Mouse (Mus musculus) lung, embryonic 15.5 days (tissue): ENCODE data around the gene Ppp2r1b. TPM values are rescaled to one million over a fixed set of nuclear protein-coding genes. Genes with fewer than 3 reads are reported as not detected.

Experiments
- ATAC-seq: fragments of 200-750 bp; cut with Nextera tagmentation; 2 replicates; pipeline ENCODE4 v1.8.0; 2017; ENCODE audit warnings: moderate number of reproducible peaks, borderline replicate concordance; ENCODE audit not compliant: low FRiP score, low TSS enrichment; ENCODE audit errors: extremely low read depth
- H3K27ac ChIP-seq: fragments of 300-500 bp; sonication (generic); 2 replicates; pipeline ENCODE4 v1.5.1; 2015; ENCODE audit warnings: moderate library complexity, mild to moderate bottlenecking, inconsistent platforms
- H3K27me3 ChIP-seq: fragments of 300-500 bp; sonication (generic); 2 replicates; pipeline ENCODE4 v1.6.1; 2015; ENCODE audit warnings: inconsistent platforms
- H3K36me3 ChIP-seq: fragments of 300-500 bp; sonication (generic); 2 replicates; pipeline ENCODE4 v1.6.1; 2015; ENCODE audit warnings: inconsistent platforms
- H3K4me1 ChIP-seq: fragments of 300-500 bp; sonication (generic); 2 replicates; pipeline ENCODE4 v1.6.1; 2015; ENCODE audit warnings: inconsistent platforms
- H3K4me2 ChIP-seq: fragments of 300-500 bp; sonication (generic); 2 replicates; pipeline ENCODE4 v1.6.1; 2015; ENCODE audit warnings: inconsistent platforms, mild to moderate bottlenecking, moderate library complexity
- H3K4me3 ChIP-seq: fragments of 300-500 bp; sonication (generic); 2 replicates; pipeline ENCODE4 v1.5.1; 2015; ENCODE audit warnings: mild to moderate bottlenecking, inconsistent platforms
- H3K9ac ChIP-seq: fragments of 300-500 bp; sonication (generic); 2 replicates; pipeline ENCODE4 v1.6.1; 2015; ENCODE audit warnings: inconsistent platforms
- H3K9me3 ChIP-seq: fragments of 300-500 bp; sonication (generic); 2 replicates; pipeline ENCODE4 v1.6.1; 2016; ENCODE audit warnings: inconsistent platforms
- WGBS: fragments of 180-500 bp; shearing (Covaris S2); methylation state at CpG from one replicate; pipeline ENCODE4 v1.1.7; 2015; 5-methylcytosine and 5-hydroxymethylcytosine counted together
- polyA plus RNA-seq: library from polyadenylated mRNA; unstranded; fragments of >200 nt; fragmentation: Nextera tagmentation; extraction: Ambion mirVana; gene quantifications from 2 replicates; pipeline ENCODE4 v1.2.1, GENCODE M21; 2015

The Ppp2r1b gene
- polyA plus RNA-seq, 1 experiment from 2014 or later: 66.1 TPM

GRCm38 (mm10) chr9:50855133-50855766, 10.1 kb downstream of the Ppp2r1b start:
- Histone ChIP-seq H3K36me3 (peaks cover 12% of the 10 kb centered on the region; the same call in 1 of the 2 replicates), H3K27me3 (no peaks in the 10 kb centered on the region), H3K4me3 (no peak overlapping the region), H3K4me2 (no peak overlapping the region), H3K4me1 (peaks cover 33% of the 10 kb centered on the region), H3K9ac (no peak overlapping the region), H3K9me3 (no peaks in the 10 kb centered on the region), H3K27ac (no peak overlapping the region)
- ATAC-seq: no peak
- 90% methylated on average over 5 of the region's 5 CpGs for WGBS

- Histone ChIP-seq H3K27me3 (no peaks in the 10 kb centered on the region), H3K27ac (peak overlapping the region; percentile 88), H3K9me3 (no peaks in the 10 kb centered on the region), H3K36me3 (peaks cover 16% of the 10 kb centered on the region), H3K9ac (peak overlapping the region; percentile 48; the same call in 1 of the 2 replicates), H3K4me2 (peak overlapping the region; percentile 73), H3K4me3 (peak overlapping the region; percentile 78), H3K4me1 (peaks cover 28% of the 10 kb centered on the region)
- 70% methylated on average over 5 of the region's 5 CpGs for WGBS
- no peak for ATAC-seq
Measured at GRCm38 (mm10) chr9:50855780-50856179, 10.7 kb downstream of the Ppp2r1b start.

GRCm38 (mm10) chr9:50856341-50857081, 11.4 kb downstream of the Ppp2r1b start:
- peak overlapping the region; percentile 88 for H3K27ac ChIP-seq
- peaks cover 24% of the 10 kb centered on the region for H3K36me3 ChIP-seq
- H3K4me3 ChIP-seq: peak overlapping the region; percentile 78
- no peaks in the 10 kb centered on the region for H3K27me3 ChIP-seq
- peak; percentile 94 for ATAC-seq
- H3K4me2 ChIP-seq: peak overlapping the region; percentile 73
- peaks cover 24% of the 10 kb centered on the region for H3K4me1 ChIP-seq
- H3K9ac ChIP-seq: peak overlapping the region; percentile 70
- WGBS: under 1% methylated on average over 45 of the region's 45 CpGs
- no peaks in the 10 kb centered on the region for H3K9me3 ChIP-seq

GRCm38 (mm10) chr9:50857082-50857641, 12.1 kb downstream of the Ppp2r1b start:
- Histone ChIP-seq H3K4me2 (peak overlapping the region; percentile 73), H3K4me1 (peaks cover 24% of the 10 kb centered on the region), H3K9me3 (no peaks in the 10 kb centered on the region), H3K27me3 (no peaks in the 10 kb centered on the region), H3K9ac (peak overlapping the region; percentile 70), H3K4me3 (peak overlapping the region; percentile 78), H3K36me3 (peaks cover 30% of the 10 kb centered on the region), H3K27ac (0 out of 2 replicates have a peak overlapping the region, but pooled peaks have one; percentile 38)
- WGBS: under 1% methylated on average over 37 of the region's 46 CpGs
- peak; percentile 67; the same call in 1 of the 2 replicates for ATAC-seq

- no peaks in the 10 kb centered on the region for H3K9me3 ChIP-seq
- no peaks in the 10 kb centered on the region for H3K27me3 ChIP-seq
- no peak overlapping the region for H3K9ac ChIP-seq
- H3K4me2 ChIP-seq: peak overlapping the region; percentile 13; the same call in 1 of the 2 replicates
- H3K4me3 ChIP-seq: no peak overlapping the region
- no peak for ATAC-seq
- WGBS: 78% methylated on average over 6 of the region's 6 CpGs
- H3K4me1 ChIP-seq: peaks cover 14% of the 10 kb centered on the region
- H3K36me3 ChIP-seq: peaks cover 41% of the 10 kb centered on the region
- no peak overlapping the region for H3K27ac ChIP-seq
Measured at GRCm38 (mm10) chr9:50858681-50859080, 13.6 kb downstream of the Ppp2r1b start.

GRCm38 (mm10) chr9:50861119-50861839, 16.2 kb downstream of the Ppp2r1b start:
- Histone ChIP-seq H3K9ac (no peak overlapping the region), H3K27me3 (no peaks in the 10 kb centered on the region), H3K9me3 (no peaks in the 10 kb centered on the region), H3K4me3 (no peak overlapping the region), H3K36me3 (peaks cover 47% of the 10 kb centered on the region), H3K4me2 (no peak overlapping the region), H3K27ac (no peak overlapping the region), H3K4me1 (peaks cover 14% of the 10 kb centered on the region)
- no peak for ATAC-seq
- WGBS: 91% methylated on average over 18 of the region's 18 CpGs

GRCm38 (mm10) chr9:50863824-50864223, 18.7 kb downstream of the Ppp2r1b start:
- Histone ChIP-seq H3K9ac (no peak overlapping the region), H3K27me3 (no peaks in the 10 kb centered on the region), H3K4me2 (no peak overlapping the region), H3K36me3 (peaks cover 69% of the 10 kb centered on the region), H3K9me3 (no peaks in the 10 kb centered on the region), H3K4me1 (0 out of 2 replicates have a peak, but pooled peaks cover 5% of the 10 kb centered on the region), H3K4me3 (no peak overlapping the region), H3K27ac (no peak overlapping the region)
- 80% methylated on average over 4 of the region's 4 CpGs for WGBS
- ATAC-seq: no peak

- Histone ChIP-seq H3K36me3 (peaks cover 69% of the 10 kb centered on the region), H3K27me3 (no peaks in the 10 kb centered on the region), H3K4me1 (0 out of 2 replicates have a peak, but pooled peaks cover 5% of the 10 kb centered on the region), H3K9me3 (no peaks in the 10 kb centered on the region), H3K4me2 (no peak overlapping the region), H3K4me3 (no peak overlapping the region), H3K27ac (no peak overlapping the region), H3K9ac (no peak overlapping the region)
- WGBS: 66% methylated on average over 5 of the region's 5 CpGs
- ATAC-seq: no peak
Measured at GRCm38 (mm10) chr9:50864877-50865276, 19.8 kb downstream of the Ppp2r1b start.

- Histone ChIP-seq H3K27ac (no peak overlapping the region), H3K4me1 (0 out of 2 replicates have a peak, but pooled peaks cover 5% of the 10 kb centered on the region), H3K36me3 (peaks cover 70% of the 10 kb centered on the region), H3K4me2 (no peak overlapping the region), H3K9me3 (no peaks in the 10 kb centered on the region), H3K4me3 (no peak overlapping the region), H3K9ac (no peak overlapping the region), H3K27me3 (no peaks in the 10 kb centered on the region)
- no peak for ATAC-seq
- 69% methylated on average over 8 of the region's 8 CpGs for WGBS
Measured at GRCm38 (mm10) chr9:50865803-50866202, 20.7 kb downstream of the Ppp2r1b start.

- H3K9me3 ChIP-seq: no peaks in the 10 kb centered on the region
- no peak overlapping the region for H3K4me2 ChIP-seq
- ATAC-seq: no peak
- no peak overlapping the region for H3K4me3 ChIP-seq
- H3K9ac ChIP-seq: no peak overlapping the region
- H3K27me3 ChIP-seq: no peaks in the 10 kb centered on the region
- 92% methylated on average over 6 of the region's 6 CpGs for WGBS
- H3K4me1 ChIP-seq: 0 out of 2 replicates have a peak, but pooled peaks cover 5% of the 10 kb centered on the region
- H3K36me3 ChIP-seq: peaks cover 62% of the 10 kb centered on the region
- H3K27ac ChIP-seq: no peak overlapping the region
Measured at GRCm38 (mm10) chr9:50867015-50867414, 21.9 kb downstream of the Ppp2r1b start.

GRCm38 (mm10) chr9:50868182-50868581, 23.1 kb downstream of the Ppp2r1b start:
- Histone ChIP-seq H3K9me3 (no peaks in the 10 kb centered on the region), H3K9ac (no peak overlapping the region), H3K27ac (no peak overlapping the region), H3K4me1 (0 out of 2 replicates have a peak, but pooled peaks cover 5% of the 10 kb centered on the region), H3K4me3 (no peak overlapping the region), H3K4me2 (no peak overlapping the region), H3K27me3 (no peaks in the 10 kb centered on the region), H3K36me3 (peaks cover 58% of the 10 kb centered on the region)
- 82% methylated on average over 2 of the region's 2 CpGs for WGBS
- ATAC-seq: no peak
